Mouse (Mus musculus): ENCODE measurements around the gene Ccpg1. TPM values are rescaled to one million over a fixed set of nuclear protein-coding genes. Genes with fewer than 3 reads are reported as not detected.
A peak's percentile ranks its signal among the peaks of the same experiment; 100 is the strongest.

The Ccpg1 gene
- polyA plus RNA-seq, 1 experiment from 2014 or later = 25.9 TPM

GRCm38 (mm10) chr9:73020566-73021097, 35.4 kb downstream of the Ccpg1 start:
- Histone ChIP-seq H3K27me3 (replicated peaks) (no peaks in the 10 kb centered on the region), H3K4me1 (peaks cover 2% of the 10 kb centered on the region), H3K9ac (no peak overlapping the region), H3K4me2 (no peak overlapping the region), H3K36me3 (peaks cover 57% of the 10 kb centered on the region), H3K9me3 (no peaks in the 10 kb centered on the region), H3K4me3 (no peak overlapping the region), H3K27ac (replicated peaks) (no peak overlapping the region)
- no peak for ATAC-seq (ENCODE audit: extremely low read depth, insufficient number of reproducible peaks, low FRiP score, low TSS enrichment)
- WGBS = 82% methylated on average over 5 of the region's 5 CpGs

GRCm38 (mm10) chr9:73025818-73026636, 40.8 kb downstream of the Ccpg1 start:
- WGBS = 16% methylated on average over 17 of the region's 17 CpGs
- peak overlapping the region; percentile 65 for H3K9ac ChIP-seq
- H3K4me2 ChIP-seq = peak overlapping the region; percentile 61
- H3K4me3 ChIP-seq = peak overlapping the region; percentile 24
- H3K4me1 ChIP-seq = peaks cover 12% of the 10 kb centered on the region
- H3K36me3 ChIP-seq = peaks cover 27% of the 10 kb centered on the region
- no peaks in the 10 kb centered on the region for H3K27me3 ChIP-seq (replicated peaks)
- peak; percentile 77 for ATAC-seq (ENCODE audit: extremely low read depth, insufficient number of reproducible peaks, low FRiP score, low TSS enrichment)
- H3K9me3 ChIP-seq = no peaks in the 10 kb centered on the region
- H3K27ac ChIP-seq (replicated peaks) = peak overlapping the region; percentile 55

GRCm38 (mm10) chr9:73030443-73030842, 45.2 kb downstream of the Ccpg1 start:
- Histone ChIP-seq H3K36me3 (peaks cover 54% of the 10 kb centered on the region), H3K4me1 (peaks cover 12% of the 10 kb centered on the region), H3K9ac (no peak overlapping the region), H3K4me2 (no peak overlapping the region), H3K27ac (replicated peaks) (no peak overlapping the region), H3K9me3 (no peaks in the 10 kb centered on the region), H3K4me3 (no peak overlapping the region), H3K27me3 (replicated peaks) (no peaks in the 10 kb centered on the region)
- no peak for ATAC-seq (ENCODE audit: extremely low read depth, insufficient number of reproducible peaks, low FRiP score, low TSS enrichment)
- WGBS = 81% methylated on average over 1 of the region's 1 CpGs

- no peak overlapping the region for H3K27ac ChIP-seq (replicated peaks)
- peaks cover 3% of the 10 kb centered on the region for H3K4me1 ChIP-seq
- peaks cover 61% of the 10 kb centered on the region for H3K36me3 ChIP-seq
- H3K4me2 ChIP-seq = no peak overlapping the region
- WGBS = 53% methylated on average over 4 of the region's 4 CpGs
- H3K9me3 ChIP-seq = no peaks in the 10 kb centered on the region
- no peak overlapping the region for H3K9ac ChIP-seq
- no peaks in the 10 kb centered on the region for H3K27me3 ChIP-seq (replicated peaks)
- ATAC-seq (ENCODE audit: extremely low read depth, insufficient number of reproducible peaks, low FRiP score, low TSS enrichment) = no peak
- H3K4me3 ChIP-seq = no peak overlapping the region
Observed at GRCm38 (mm10) chr9:73031421-73031820, 46.2 kb downstream of the Ccpg1 start.

GRCm38 (mm10) chr9:73033406-73033805, 48.2 kb downstream of the Ccpg1 start:
- no peaks in the 10 kb centered on the region for H3K27me3 ChIP-seq (replicated peaks)
- no peak overlapping the region for H3K9ac ChIP-seq
- WGBS = 84% methylated on average over 1 of the region's 1 CpGs
- H3K4me2 ChIP-seq = no peak overlapping the region
- peaks cover 60% of the 10 kb centered on the region for H3K36me3 ChIP-seq
- no peaks in the 10 kb centered on the region for H3K9me3 ChIP-seq
- H3K4me1 ChIP-seq = peaks cover under 1% of the 10 kb centered on the region
- H3K4me3 ChIP-seq = no peak overlapping the region
- no peak for ATAC-seq (ENCODE audit: extremely low read depth, insufficient number of reproducible peaks, low FRiP score, low TSS enrichment)
- H3K27ac ChIP-seq (replicated peaks) = no peak overlapping the region

- Histone ChIP-seq H3K4me1 (peaks cover 22% of the 10 kb centered on the region), H3K36me3 (peaks cover 9% of the 10 kb centered on the region), H3K27me3 (replicated peaks) (no peaks in the 10 kb centered on the region), H3K9ac (peak overlapping the region; percentile 94), H3K4me3 (peak overlapping the region; percentile 90), H3K27ac (replicated peaks) (peak overlapping the region; percentile 69), H3K9me3 (no peaks in the 10 kb centered on the region), H3K4me2 (peak overlapping the region; percentile 91)
- peak; percentile 51 for ATAC-seq (ENCODE audit: extremely low read depth, insufficient number of reproducible peaks, low FRiP score, low TSS enrichment)
- under 1% methylated on average over 49 of the region's 49 CpGs for WGBS
Observed at GRCm38 (mm10) chr9:73039222-73039945, 54.2 kb downstream of the Ccpg1 start.

GRCm38 (mm10) chr9:73040080-73040479, 54.9 kb downstream of the Ccpg1 start, which contains the start of gene Pigb:
Pigb (minus strand) TSS chr9:73040378.
- H3K27ac ChIP-seq (replicated peaks) = peak within 1 kb of the TSS; percentile 69
- no peaks in the 10 kb centered on the region for H3K9me3 ChIP-seq
- ATAC-seq (ENCODE audit: extremely low read depth, insufficient number of reproducible peaks, low FRiP score, low TSS enrichment) = no peak
- H3K27me3 ChIP-seq (replicated peaks) = no peaks in the 10 kb centered on the region
- peak within 1 kb of the TSS; percentile 91 for H3K4me2 ChIP-seq
- peak within 1 kb of the TSS; percentile 94 for H3K9ac ChIP-seq
- peaks cover 29% of the 10 kb centered on the region for H3K4me1 ChIP-seq
- peak within 1 kb of the TSS; percentile 90 for H3K4me3 ChIP-seq
- peaks cover 7% of the 10 kb centered on the region; the same call in 1 of the 2 replicates for H3K36me3 ChIP-seq
- 29% methylated on average over 6 of the region's 6 CpGs for WGBS

GRCm38 (mm10) chr9:73044146-73045079, 59.2 kb downstream of the Ccpg1 start, which contains the start of gene Rab27a:
Rab27a (plus strand) TSS chr9:73044854.
- peak; percentile 27; the same call in 1 of the 2 replicates for ATAC-seq (ENCODE audit: extremely low read depth, insufficient number of reproducible peaks, low FRiP score, low TSS enrichment)
- Histone ChIP-seq H3K4me1 (peaks cover 32% of the 10 kb centered on the region), H3K36me3 (no peaks in the 10 kb centered on the region), H3K4me2 (peak within 1 kb of the TSS; percentile 98), H3K27ac (replicated peaks) (0 out of 2 replicates have a peak within 1 kb of the TSS, but pooled peaks have one; percentile 20), H3K27me3 (replicated peaks) (no peaks in the 10 kb centered on the region), H3K4me3 (peak within 1 kb of the TSS; percentile 64), H3K9ac (peak within 1 kb of the TSS; percentile 85), H3K9me3 (no peaks in the 10 kb centered on the region)
- 1% methylated on average over 41 of the region's 41 CpGs for WGBS

GRCm38 (mm10) chr9:73045204-73045603, 60.0 kb downstream of the Ccpg1 start:
- peaks cover 33% of the 10 kb centered on the region for H3K4me1 ChIP-seq
- H3K27me3 ChIP-seq (replicated peaks) = no peaks in the 10 kb centered on the region
- ATAC-seq (ENCODE audit: extremely low read depth, insufficient number of reproducible peaks, low FRiP score, low TSS enrichment) = no peak
- H3K36me3 ChIP-seq = no peaks in the 10 kb centered on the region
- H3K4me2 ChIP-seq = peak overlapping the region; percentile 98
- no peaks in the 10 kb centered on the region for H3K9me3 ChIP-seq
- peak overlapping the region; percentile 64 for H3K4me3 ChIP-seq
- 13% methylated on average over 7 of the region's 7 CpGs for WGBS
- peak overlapping the region; percentile 85 for H3K9ac ChIP-seq
- H3K27ac ChIP-seq (replicated peaks) = no peak overlapping the region

- 66% methylated on average over 10 of the region's 10 CpGs for WGBS
- Histone ChIP-seq H3K27ac (replicated peaks) (no peak overlapping the region), H3K36me3 (no peaks in the 10 kb centered on the region), H3K9ac (peak overlapping the region; percentile 85; the same call in 1 of the 2 replicates), H3K4me2 (peak overlapping the region; percentile 98), H3K9me3 (no peaks in the 10 kb centered on the region), H3K4me3 (peak overlapping the region; percentile 64), H3K4me1 (peaks cover 28% of the 10 kb centered on the region), H3K27me3 (replicated peaks) (no peaks in the 10 kb centered on the region)
- no peak for ATAC-seq (ENCODE audit: extremely low read depth, insufficient number of reproducible peaks, low FRiP score, low TSS enrichment)
Observed at GRCm38 (mm10) chr9:73045711-73046110, 60.5 kb downstream of the Ccpg1 start.
